Mouse (Mus musculus) MEL (cell line): Measurements from ENCODE around the gene Bbs5. TPM values are rescaled to one million over a fixed set of nuclear protein-coding genes. Genes with fewer than 3 reads are reported as not detected.

Experiments used
- DNase-seq: peaks from one replicate; pipeline ENCODE4 v3.0.0; 2011; ENCODE audit warnings: low read depth, low spot score
- H3K27ac ChIP-seq: 2 replicates; pipeline ENCODE4 v1.5.1; 2012; ENCODE audit warnings: low read depth, mild to moderate bottlenecking, control low read depth, low read length, moderate library complexity; ENCODE audit not compliant: control insufficient read depth
- H3K27me3 ChIP-seq, 2 experiments: fragments of 150-350 bp in 1 of 2; sonication (generic) in 1 of 2; 2 replicates each; pipeline ENCODE4 v1.6.1; 2012; ENCODE audit warnings: low read length in 2 of 2, mild to moderate bottlenecking in 2 of 2, improper control_type of control experiment in 1 of 2, moderate library complexity in 1 of 2; ENCODE audit not compliant: insufficient read depth in 2 of 2, control insufficient read depth in 1 of 2
- H3K36me3 ChIP-seq, 2 experiments: 2 replicates each; pipeline ENCODE4 v1.6.1; 2012 to 2014; ENCODE audit warnings: low read length in 2 of 2, improper control_type of control experiment in 1 of 2, inconsistent platforms in 1 of 2, mild to moderate bottlenecking in 1 of 2; ENCODE audit not compliant: insufficient read depth in 2 of 2, control insufficient read depth in 1 of 2
- H3K4me1 ChIP-seq, 2 experiments: fragments of 150-350 bp in 1 of 2; sonication (generic) in 1 of 2; 2 replicates each; pipeline ENCODE4 v1.6.1; 2012; ENCODE audit warnings: low read length in 2 of 2, improper control_type of control experiment in 1 of 2, mild to moderate bottlenecking in 1 of 2; ENCODE audit not compliant: insufficient read depth in 2 of 2, control insufficient read depth in 1 of 2
- H3K4me3 ChIP-seq, 2 experiments: fragments of 150-350 bp in 1 of 2; sonication (generic) in 1 of 2; 2 replicates each; pipeline ENCODE4 v1.5.1; 2012; ENCODE audit warnings: low read depth in 2 of 2, low read length in 2 of 2, mild to moderate bottlenecking in 2 of 2, moderate library complexity in 2 of 2, control low read depth in 1 of 2, improper control_type of control experiment in 1 of 2; ENCODE audit not compliant: control insufficient read depth in 1 of 2, insufficient read depth in 1 of 2
- H3K79me2 ChIP-seq: 2 replicates; pipeline ENCODE4 v1.6.1; 2012; ENCODE audit warnings: mild to moderate bottlenecking, low read length, moderate library complexity; ENCODE audit not compliant: control insufficient read depth, poor library complexity, insufficient read depth
- H3K9ac ChIP-seq: 2 replicates; pipeline ENCODE4 v1.6.1; 2012; ENCODE audit warnings: low read depth, mild to moderate bottlenecking, control low read depth, low read length, moderate library complexity; ENCODE audit not compliant: control insufficient read depth, poor library complexity, severe bottlenecking
- H3K9me3 ChIP-seq: fragments of 150-350 bp; sonication (generic); replicated peaks from 2 replicates; pipeline ENCODE4 v1.6.1; 2012; ENCODE audit warnings: mild to moderate bottlenecking, low read length, improper control_type of control experiment, moderate library complexity; ENCODE audit not compliant: insufficient read depth
- BHLHE40 ChIP-seq: IDR thresholded peaks from 2 replicates; pipeline ENCODE4 v1.6.1; 2012; ENCODE audit warnings: low read depth, mild to moderate bottlenecking, inconsistent platforms, low read length, improper control_type of control experiment, borderline replicate concordance
- CHD1 ChIP-seq: IDR thresholded peaks from 2 replicates; pipeline ENCODE4 v1.6.1; 2012; ENCODE audit warnings: low read depth, mild to moderate bottlenecking, inconsistent platforms, low read length, improper control_type of control experiment
- CHD2 ChIP-seq: IDR thresholded peaks from 2 replicates; pipeline ENCODE4 v1.6.1; 2011; ENCODE audit warnings: low read length, improper control_type of control experiment
- CTCF ChIP-seq, 3 experiments: IDR thresholded peaks in 2 of 3; conservative IDR thresholded peaks in 1 of 3; 2 replicates each; pipeline ENCODE4 v1.5.1; 2011 to 2012; ENCODE audit warnings: low read length in 3 of 3, low read depth in 2 of 3, mild to moderate bottlenecking in 2 of 3, improper control_type of control experiment in 1 of 3, inconsistent platforms in 1 of 3, mixed read lengths in 1 of 3, moderate library complexity in 1 of 3; ENCODE audit not compliant: control insufficient read depth in 1 of 3, insufficient read depth in 1 of 3, poor library complexity in 1 of 3, severe bottlenecking in 1 of 3
- ELF1 ChIP-seq: IDR thresholded peaks from 2 replicates; pipeline ENCODE4 v1.6.1; 2014; ENCODE audit warnings: low read depth, mild to moderate bottlenecking, inconsistent platforms, low read length, improper control_type of control experiment, moderate library complexity
- EP300 ChIP-seq, 2 experiments: IDR thresholded peaks; 2 replicates each; pipeline ENCODE4 v1.6.1; 2011; ENCODE audit warnings: improper control_type of control experiment in 2 of 2, low read length in 2 of 2, low read depth in 1 of 2, mild to moderate bottlenecking in 1 of 2
- ETS1 ChIP-seq: IDR thresholded peaks from 2 replicates; pipeline ENCODE4 v1.6.1; 2012; ENCODE audit warnings: low read depth, mild to moderate bottlenecking, inconsistent platforms, low read length, improper control_type of control experiment, moderate library complexity
- GABPA ChIP-seq: IDR thresholded peaks from 2 replicates; pipeline ENCODE4 v1.6.1; 2012; ENCODE audit warnings: low read depth, mild to moderate bottlenecking, inconsistent platforms, low read length, improper control_type of control experiment, moderate library complexity
- GATA1 ChIP-seq: IDR thresholded peaks from 2 replicates; pipeline ENCODE4 v1.6.1; 2011; ENCODE audit warnings: low read depth, low read length, improper control_type of control experiment
- HCFC1 ChIP-seq: IDR thresholded peaks from 2 replicates; pipeline ENCODE4 v1.6.1; 2012; ENCODE audit warnings: low read depth, mild to moderate bottlenecking, inconsistent platforms, low read length, improper control_type of control experiment, moderate library complexity
- JUND ChIP-seq: IDR thresholded peaks from 2 replicates; pipeline ENCODE4 v1.6.1; 2011; ENCODE audit warnings: low read depth, mild to moderate bottlenecking, improper control_type of control experiment, low read length
- KAT2A ChIP-seq: conservative IDR thresholded peaks from 2 replicates; pipeline ENCODE4 v1.6.1; 2012; ENCODE audit warnings: low read depth, low read length, improper control_type of control experiment, inconsistent platforms
- MAFK ChIP-seq: IDR thresholded peaks from 2 replicates; pipeline ENCODE4 v1.6.1; 2011; ENCODE audit warnings: low read depth, mild to moderate bottlenecking, low read length, improper control_type of control experiment, borderline replicate concordance
- MAZ ChIP-seq: IDR thresholded peaks from 2 replicates; pipeline ENCODE4 v1.6.1; 2012; ENCODE audit warnings: low read depth, mild to moderate bottlenecking, inconsistent platforms, low read length, improper control_type of control experiment
- MEF2A ChIP-seq: IDR thresholded peaks from 2 replicates; pipeline ENCODE4 v1.6.1; 2014; ENCODE audit warnings: low read depth, mild to moderate bottlenecking, inconsistent platforms, low read length, improper control_type of control experiment; ENCODE audit not compliant: poor library complexity, insufficient replicate concordance, severe bottlenecking; ENCODE audit errors: extremely low read depth
- MYB ChIP-seq: IDR thresholded peaks from 2 replicates; pipeline ENCODE4 v1.6.1; 2011; ENCODE audit warnings: mild to moderate bottlenecking, low read depth, low read length, improper control_type of control experiment
- MYC ChIP-seq: IDR thresholded peaks from 2 replicates; pipeline ENCODE4 v1.6.1; 2011; ENCODE audit warnings: low read depth, mild to moderate bottlenecking, low read length, improper control_type of control experiment, moderate library complexity
- NELFE ChIP-seq: IDR thresholded peaks from 2 replicates; pipeline ENCODE4 v1.6.1; 2011; ENCODE audit warnings: low read depth, low read length, improper control_type of control experiment
- NRF1 ChIP-seq: IDR thresholded peaks from 2 replicates; pipeline ENCODE4 v1.6.1; 2014; ENCODE audit warnings: low read depth, mild to moderate bottlenecking, inconsistent platforms, low read length, improper control_type of control experiment, moderate library complexity; ENCODE audit not compliant: poor library complexity, insufficient read depth, severe bottlenecking
- POLR2A ChIP-seq, 2 experiments: IDR thresholded peaks; 2 replicates each; pipeline ENCODE4 v1.6.1; 2011 to 2012; ENCODE audit warnings: low read length in 2 of 2, mild to moderate bottlenecking in 2 of 2, control low read depth in 1 of 2, improper control_type of control experiment in 1 of 2, low read depth in 1 of 2, moderate library complexity in 1 of 2; ENCODE audit not compliant: control insufficient read depth in 1 of 2, insufficient read depth in 1 of 2, poor library complexity in 1 of 2
- POLR2AphosphoS2 ChIP-seq: IDR thresholded peaks from 2 replicates; pipeline ENCODE4 v1.6.1; 2011; ENCODE audit warnings: low read length, improper control_type of control experiment
- POLR2AphosphoS5 ChIP-seq: IDR thresholded peaks from 2 replicates; pipeline ENCODE4 v1.6.1; 2012; ENCODE audit warnings: low read depth, borderline replicate concordance, mild to moderate bottlenecking, inconsistent platforms, low read length, moderate library complexity, mixed read lengths
- RCOR1 ChIP-seq: IDR thresholded peaks from 2 replicates; pipeline ENCODE4 v1.6.1; 2012; ENCODE audit warnings: low read depth, mild to moderate bottlenecking, inconsistent platforms, low read length, improper control_type of control experiment
- SIN3A ChIP-seq: IDR thresholded peaks from 2 replicates; pipeline ENCODE4 v1.6.1; 2012; ENCODE audit warnings: low read length, improper control_type of control experiment, inconsistent platforms
- SMC3 ChIP-seq: IDR thresholded peaks from 2 replicates; pipeline ENCODE4 v1.6.1; 2011; ENCODE audit warnings: low read depth, low read length, improper control_type of control experiment
- TAL1 ChIP-seq: IDR thresholded peaks from 2 replicates; pipeline ENCODE4 v1.6.1; 2012; ENCODE audit warnings: mild to moderate bottlenecking, inconsistent platforms, low read length, moderate library complexity, mixed read lengths
- TBP ChIP-seq: IDR thresholded peaks from 2 replicates; pipeline ENCODE4 v1.8.0; 2011; ENCODE audit warnings: low read depth, low read length, improper control_type of control experiment
- TCF12 ChIP-seq: IDR thresholded peaks from 2 replicates; pipeline ENCODE4 v1.6.1; 2014; ENCODE audit warnings: low read depth, mild to moderate bottlenecking, inconsistent platforms, low read length, improper control_type of control experiment, moderate library complexity
- UBTF ChIP-seq: IDR thresholded peaks from 2 replicates; pipeline ENCODE4 v1.6.1; 2012; ENCODE audit warnings: low read depth, mild to moderate bottlenecking, inconsistent platforms, low read length, improper control_type of control experiment, moderate library complexity, borderline replicate concordance; ENCODE audit not compliant: insufficient read depth
- USF1 ChIP-seq: IDR thresholded peaks from 2 replicates; pipeline ENCODE4 v1.6.1; 2014; ENCODE audit warnings: low read depth, mild to moderate bottlenecking, inconsistent platforms, low read length, improper control_type of control experiment, moderate library complexity
- USF2 ChIP-seq, 2 experiments: IDR thresholded peaks; 2 replicates each; pipeline ENCODE4 v1.6.1; 2011 to 2012; ENCODE audit warnings: improper control_type of control experiment in 2 of 2, low read length in 2 of 2, borderline replicate concordance in 1 of 2, inconsistent platforms in 1 of 2, low read depth in 1 of 2, mild to moderate bottlenecking in 1 of 2; ENCODE audit not compliant: insufficient read depth in 1 of 2
- ZKSCAN1 ChIP-seq: IDR thresholded peaks from 2 replicates; pipeline ENCODE4 v1.6.1; 2012; ENCODE audit warnings: low read depth, mild to moderate bottlenecking, inconsistent platforms, low read length, improper control_type of control experiment, moderate library complexity
- ZMIZ1 ChIP-seq: IDR thresholded peaks from 2 replicates; pipeline ENCODE4 v1.6.1; 2012; ENCODE audit warnings: low read depth, mild to moderate bottlenecking, inconsistent platforms, low read length, improper control_type of control experiment, moderate library complexity
- ZNF384 ChIP-seq: IDR thresholded peaks from 2 replicates; pipeline ENCODE4 v1.6.1; 2012; ENCODE audit warnings: low read depth, mild to moderate bottlenecking, inconsistent platforms, low read length, improper control_type of control experiment
- polyA plus RNA-seq, 2 experiments: library from polyadenylated mRNA; stranded (reverse) in 1 of 2; unstranded in 1 of 2; fragments of >175 nt in 1 of 2; fragments of >200 nt in 1 of 2; gene quantifications; 2 replicates each; pipeline versions ENCODE4 v1.2.1 to v1.2.4; 2012; ENCODE audit warnings: low replicate concordance in 2 of 2, low read depth in 1 of 2; ENCODE audit not compliant: insufficient read length in 2 of 2, insufficient read depth in 1 of 2, missing spikeins in 1 of 2
- total RNA-seq: library from RNA; depleted of rRNA; stranded (reverse); fragments of 300-350 nt; gene quantifications from 2 replicates; pipeline ENCODE4 v1.2.3, GENCODE M21; 2012; rRNA removed

The Bbs5 gene
- 5.7 and 6.3 TPM in 2 replicates for total RNA-seq
- 1 to 10 TPM in 1 of 2 experiments, not detected in 1; 5.4 TPM for polyA plus RNA-seq

GRCm38 (mm10) chr2:69646726-69647490, at the start of gene Bbs5:
Bbs5 (plus strand) TSS chr2:69647171.
- Histone ChIP-seq H3K27ac (peak within 1 kb of the TSS; percentile 43; the same call in 1 of the 2 replicates), H3K27me3 (no peaks in the 10 kb centered on the region), H3K9ac (peak within 1 kb of the TSS; percentile 60), H3K4me3 (peak within 1 kb of the TSS; percentile 70 to 93), H3K36me3 (no peaks in the 10 kb centered on the region; a peak in 1 of 4 replicates), H3K4me1 (peaks cover 0 to 4% of the 10 kb centered on the region in 2 experiments; a peak in 2 of 4 replicates), H3K79me2 (no peaks in the 10 kb centered on the region; the same call in 1 of the 2 replicates), H3K9me3 (no peaks in the 10 kb centered on the region)
- peak; percentile 96 for DNase-seq
- TF ChIP-seq MAFK = peak; percentile 35; the same call in 1 of the 2 replicates
- no peak for TF ChIP-seq CHD1
- 0 out of 2 replicates have a peak, but pooled peaks have one; percentile 28 for TF ChIP-seq RCOR1
- no peak; the same call in 1 of the 2 replicates for TF ChIP-seq POLR2AphosphoS2
- no peak; a peak in 1 of 4 replicates for TF ChIP-seq EP300 (IDR thresholded peaks at IDR 0.05; ENCODE audit: low read depth in 1 of 2, low read length in 2 of 2)
- TF ChIP-seq TBP = peak; percentile 61
- TF ChIP-seq GATA1 = no peak
- peak; percentile 34; the same call in 1 of the 2 replicates for TF ChIP-seq USF1
- peak; percentile 49 for TF ChIP-seq NELFE
- TF ChIP-seq MAZ = no peak
- TF ChIP-seq KAT2A = no peak; the same call in 1 of the 2 replicates
- TF ChIP-seq CTCF (IDR thresholded peaks at IDR 0.05 in 2 of 3, conservative IDR thresholded peaks at IDR 0.05 in 1 of 3; ENCODE audit: control insufficient read depth in 1 of 3, insufficient read depth in 1 of 3, low read depth in 2 of 3, low read length in 3 of 3, poor library complexity in 1 of 3, severe bottlenecking in 1 of 3) = no peak
- no peak for TF ChIP-seq ZMIZ1
- peak; percentile 50; the same call in 1 of the 2 replicates for TF ChIP-seq ETS1
- TF ChIP-seq GABPA = no peak
- no peak for TF ChIP-seq BHLHE40
- TF ChIP-seq CHD2 = no peak
- TF ChIP-seq MEF2A = peak; percentile 25; the same call in 1 of the 2 replicates
- no peak for TF ChIP-seq UBTF
- no peak for TF ChIP-seq USF2 (IDR thresholded peaks at IDR 0.05; ENCODE audit: borderline replicate concordance in 1 of 2, insufficient read depth in 1 of 2, low read depth in 1 of 2, low read length in 2 of 2)
- no peak for TF ChIP-seq MYB
- TF ChIP-seq POLR2A (IDR thresholded peaks at IDR 0.05; ENCODE audit: control insufficient read depth in 1 of 2, insufficient read depth in 1 of 2, low read depth in 1 of 2, low read length in 2 of 2, poor library complexity in 1 of 2) = peak; percentile 47 to 66; a peak in 2 of 4 replicates
- 0 out of 2 replicates have a peak, but pooled peaks have one; percentile 22 for TF ChIP-seq MYC
- peak; percentile 91 for TF ChIP-seq HCFC1
- peak; percentile 86 for TF ChIP-seq ELF1
- no peak for TF ChIP-seq SMC3
- TF ChIP-seq POLR2AphosphoS5 = no peak
- peak; percentile 100 for TF ChIP-seq SIN3A
- TF ChIP-seq ZKSCAN1 = no peak
- TF ChIP-seq TCF12 = peak; percentile 56
- TF ChIP-seq TAL1 = no peak
- TF ChIP-seq JUND = peak; percentile 23; the same call in 1 of the 2 replicates
- TF ChIP-seq ZNF384 = 0 out of 2 replicates have a peak, but pooled peaks have one; percentile 8
- peak; percentile 35; the same call in 1 of the 2 replicates for TF ChIP-seq NRF1
